Mouse (Mus musculus): ENCODE measurements at regions not wholly inside any gene's neighbourhood (a gene's known extent, or its start where the extent isn't known, plus 50 kb on each side); places are given as distances from the start of the nearest gene placed in this dataset.

GRCm38 (mm10) chr8:59174578-59175357 lies 262.3 kb upstream of the Galntl6 start:
- no peak for TF ChIP-seq POLR2AphosphoS2 (IDR thresholded peaks at IDR 0.05; ENCODE audit: low read depth, low read length)
- no peak for TF ChIP-seq POLR2A (IDR thresholded peaks at IDR 0.05; ENCODE audit: low read depth, low read length)
- no peak for TF ChIP-seq MAX (IDR thresholded peaks at IDR 0.05; ENCODE audit: low read length)
- no peak for TF ChIP-seq CTCF (conservative IDR thresholded peaks at IDR 0.05 in 1 of 2, IDR thresholded peaks at IDR 0.05 in 1 of 2; ENCODE audit: low read depth in 2 of 2, low read length in 2 of 2)
- TF ChIP-seq NELFE (IDR thresholded peaks at IDR 0.05; ENCODE audit: low read depth, low read length) = no peak
- TF ChIP-seq SMC3 (IDR thresholded peaks at IDR 0.05; ENCODE audit: low read depth, low read length) = no peak
- no peak for TF ChIP-seq SIN3A (IDR thresholded peaks at IDR 0.05; ENCODE audit: low read length)
- TF ChIP-seq USF1 (IDR thresholded peaks at IDR 0.05; ENCODE audit: low read depth, low read length) = no peak
- TF ChIP-seq E2F4 (IDR thresholded peaks at IDR 0.05; ENCODE audit: insufficient replicate concordance, low read depth, low read length) = no peak
- TF ChIP-seq IRF4 (IDR thresholded peaks at IDR 0.05; ENCODE audit: low read depth, low read length) = no peak
- no peak for TF ChIP-seq ZMIZ1 (IDR thresholded peaks at IDR 0.05; ENCODE audit: low read depth, low read length)
- no peak for TF ChIP-seq TCF12 (IDR thresholded peaks at IDR 0.05; ENCODE audit: low read depth, low read length)
- no peak for TF ChIP-seq EP300 (IDR thresholded peaks at IDR 0.05; ENCODE audit: low read length)

All from CH12.LX (cell line).